Mouse (Mus musculus) midbrain, embryonic 14.5 days (tissue): ENCODE data around the gene Dusp18. TPM values are rescaled to one million over a fixed set of nuclear protein-coding genes. Genes with fewer than 3 reads are reported as not detected.
"Not testable (repeated sequence)": the region's sequence is repeated elsewhere in the genome, so short reads cannot be mapped to it uniquely, and the experiment has no call there.

Experiments used
- ATAC-seq: fragments of 200-750 bp; cut with Nextera tagmentation; 2 replicates; pipeline ENCODE4 v1.8.0; 2017; ENCODE audit warnings: moderate number of reproducible peaks, moderate library complexity; ENCODE audit not compliant: low FRiP score, low TSS enrichment
- DNase-seq: peaks from one replicate; pipeline ENCODE4 v3.0.0-alpha.2; 2015
- H3K27ac ChIP-seq: fragments of 300-500 bp; sonication (generic); replicated peaks from 2 replicates; pipeline ENCODE4 v1.5.1; 2014; ENCODE audit warnings: mild to moderate bottlenecking, low read depth, low read length, moderate library complexity
- H3K27me3 ChIP-seq: fragments of 300-500 bp; sonication (generic); 2 replicates; pipeline ENCODE4 v1.6.1; 2014; ENCODE audit warnings: low read length, control low read depth, mixed read lengths; ENCODE audit not compliant: control insufficient read depth, insufficient read depth
- H3K36me3 ChIP-seq: fragments of 300-500 bp; sonication (generic); 2 replicates; pipeline ENCODE4 v1.6.1; 2014; ENCODE audit warnings: low read length, control low read depth; ENCODE audit not compliant: control insufficient read depth, insufficient read depth
- H3K4me1 ChIP-seq: fragments of 300-500 bp; sonication (generic); 2 replicates; pipeline ENCODE4 v1.6.1; 2014; ENCODE audit warnings: mild to moderate bottlenecking, antibody characterized with exemption, low read length, control low read depth; ENCODE audit not compliant: control insufficient read depth, insufficient read depth
- H3K4me2 ChIP-seq: fragments of 300-500 bp; sonication (generic); 2 replicates; pipeline ENCODE4 v1.6.1; 2014; ENCODE audit warnings: mild to moderate bottlenecking, low read length, moderate library complexity
- H3K4me3 ChIP-seq: fragments of 300-500 bp; sonication (generic); replicated peaks from 2 replicates; pipeline ENCODE4 v1.5.1; 2014; ENCODE audit warnings: low read depth, low read length
- H3K9ac ChIP-seq: fragments of 300-500 bp; sonication (generic); replicated peaks from 2 replicates; pipeline ENCODE4 v1.6.1; 2014; ENCODE audit warnings: mild to moderate bottlenecking, low read length, moderate library complexity
- H3K9me3 ChIP-seq: fragments of 300-500 bp; sonication (generic); 2 replicates; pipeline ENCODE4 v1.6.1; 2016; ENCODE audit warnings: low read length, control low read depth, mixed read lengths; ENCODE audit not compliant: control insufficient read depth
- WGBS: fragments of 180-500 bp; shearing (Covaris S2); extraction: QIAGEN DNeasy Blood & Tissue Kit; methylation state at CpG from one replicate; pipeline ENCODE4 v1.1.7; 2014; 5-methylcytosine and 5-hydroxymethylcytosine counted together
- polyA plus RNA-seq: library from polyadenylated mRNA; unstranded; fragments of >200 nt; fragmentation: Nextera tagmentation; extraction: Ambion mirVana; gene quantifications from 2 replicates; pipeline ENCODE4 v1.2.1, GENCODE M21; 2014

Gene Dusp18
- polyA plus RNA-seq, 1 experiment from 2014 or later: 38.1 TPM

DNA sequence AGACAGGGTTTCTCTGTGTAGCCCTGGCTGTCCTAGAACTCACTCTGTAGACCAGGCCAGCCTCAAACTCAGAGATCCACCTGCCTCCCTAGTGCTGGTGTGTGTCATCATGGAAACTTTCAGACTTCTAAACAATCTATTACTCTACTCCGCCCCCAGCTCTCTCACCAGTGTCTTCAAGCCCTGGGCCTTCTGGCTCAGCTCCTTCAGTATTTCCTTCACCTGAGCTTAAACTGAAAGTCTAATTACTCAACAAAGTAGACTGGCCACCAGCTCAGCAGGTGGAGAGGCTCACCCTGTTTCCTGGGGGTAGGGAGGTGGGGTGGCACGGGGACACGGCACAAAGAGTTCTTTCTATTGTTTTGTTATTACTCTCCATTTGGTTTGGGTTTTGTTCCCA, 7.5 kb downstream of the Dusp18 start:
- Histone ChIP-seq H3K4me1 (no peaks in the 10 kb centered on the region), H3K9me3 (no peaks in the 10 kb centered on the region), H3K4me2 (no peak overlapping the region), H3K4me3 (no peak overlapping the region), H3K36me3 (peaks cover 27% of the 10 kb centered on the region), H3K27ac (no peak overlapping the region), H3K9ac (no peak overlapping the region), H3K27me3 (no peaks in the 10 kb centered on the region)
- ATAC-seq (no peak), DNase-seq (no peak)
- WGBS: 87% methylated on average over 3 of the region's 3 CpGs

DNA sequence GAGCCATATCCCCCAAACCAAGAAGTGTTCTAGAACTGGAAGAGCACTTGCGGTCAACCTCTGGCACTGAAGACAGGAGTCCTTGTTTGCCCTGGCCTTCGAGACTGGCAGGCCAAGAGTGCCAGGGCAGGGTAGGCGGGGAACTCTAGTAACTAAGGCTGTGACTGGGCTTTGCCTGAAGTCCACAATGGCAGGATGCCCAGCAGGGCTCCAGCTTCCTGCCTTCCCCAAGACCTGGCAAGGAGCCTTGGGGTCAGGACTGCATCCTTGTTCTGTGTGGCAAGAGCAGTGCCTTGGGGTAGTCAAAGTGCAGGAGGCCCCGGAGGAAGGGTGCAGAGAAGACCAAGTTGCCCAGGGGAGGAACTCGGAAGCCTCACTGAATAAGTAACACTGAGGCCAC, 8.0 kb downstream of the Dusp18 start:
- no peak overlapping the region for H3K4me3 ChIP-seq
- 84% methylated on average over 5 of the region's 5 CpGs for WGBS
- no peak overlapping the region for H3K9ac ChIP-seq
- H3K27me3 ChIP-seq: no peaks in the 10 kb centered on the region
- DNase-seq: no peak
- no peak for ATAC-seq
- no peaks in the 10 kb centered on the region for H3K4me1 ChIP-seq
- no peaks in the 10 kb centered on the region for H3K9me3 ChIP-seq
- H3K36me3 ChIP-seq: peaks cover 24% of the 10 kb centered on the region
- H3K27ac ChIP-seq: no peak overlapping the region
- no peak overlapping the region for H3K4me2 ChIP-seq

GRCm38 (mm10) chr11:3904673-3905072, 9.6 kb downstream of the Dusp18 start:
- Histone ChIP-seq H3K9ac (no peak overlapping the region), H3K4me3 (no peak overlapping the region), H3K4me2 (no peak overlapping the region), H3K9me3 (no peaks in the 10 kb centered on the region), H3K4me1 (peaks cover 6% of the 10 kb centered on the region; the same call in 1 of the 2 replicates), H3K36me3 (peaks cover 20% of the 10 kb centered on the region), H3K27me3 (no peaks in the 10 kb centered on the region), H3K27ac (no peak overlapping the region)
- no peak for DNase-seq
- no peak for ATAC-seq
- 85% methylated on average over 6 of the region's 6 CpGs for WGBS

- Histone ChIP-seq H3K4me2 (no peak overlapping the region), H3K9me3 (no peaks in the 10 kb centered on the region), H3K4me1 (peaks cover 10% of the 10 kb centered on the region), H3K27ac (no peak overlapping the region), H3K36me3 (peaks cover 20% of the 10 kb centered on the region), H3K4me3 (no peak overlapping the region), H3K27me3 (no peaks in the 10 kb centered on the region), H3K9ac (no peak overlapping the region)
- DNase-seq (no peak), ATAC-seq (no peak)
- WGBS: 93% methylated on average over 1 of the region's 1 CpGs
Observed at GRCm38 (mm10) chr11:3905446-3905845, 10.4 kb downstream of the Dusp18 start.

- ATAC-seq: no peak
- 95% methylated on average over 4 of the region's 4 CpGs for WGBS
- peaks cover 16% of the 10 kb centered on the region for H3K36me3 ChIP-seq
- no peak overlapping the region for H3K27ac ChIP-seq
- no peak overlapping the region for H3K9ac ChIP-seq
- no peak overlapping the region for H3K4me2 ChIP-seq
- H3K4me3 ChIP-seq: no peak overlapping the region
- peaks cover 37% of the 10 kb centered on the region for H3K4me1 ChIP-seq
- 0 out of 2 replicates have a peak, but pooled peaks cover 4% of the 10 kb centered on the region for H3K27me3 ChIP-seq
- DNase-seq: no peak
- H3K9me3 ChIP-seq: no peaks in the 10 kb centered on the region
Observed at GRCm38 (mm10) chr11:3909236-3909635, 14.2 kb downstream of the Dusp18 start.

DNA sequence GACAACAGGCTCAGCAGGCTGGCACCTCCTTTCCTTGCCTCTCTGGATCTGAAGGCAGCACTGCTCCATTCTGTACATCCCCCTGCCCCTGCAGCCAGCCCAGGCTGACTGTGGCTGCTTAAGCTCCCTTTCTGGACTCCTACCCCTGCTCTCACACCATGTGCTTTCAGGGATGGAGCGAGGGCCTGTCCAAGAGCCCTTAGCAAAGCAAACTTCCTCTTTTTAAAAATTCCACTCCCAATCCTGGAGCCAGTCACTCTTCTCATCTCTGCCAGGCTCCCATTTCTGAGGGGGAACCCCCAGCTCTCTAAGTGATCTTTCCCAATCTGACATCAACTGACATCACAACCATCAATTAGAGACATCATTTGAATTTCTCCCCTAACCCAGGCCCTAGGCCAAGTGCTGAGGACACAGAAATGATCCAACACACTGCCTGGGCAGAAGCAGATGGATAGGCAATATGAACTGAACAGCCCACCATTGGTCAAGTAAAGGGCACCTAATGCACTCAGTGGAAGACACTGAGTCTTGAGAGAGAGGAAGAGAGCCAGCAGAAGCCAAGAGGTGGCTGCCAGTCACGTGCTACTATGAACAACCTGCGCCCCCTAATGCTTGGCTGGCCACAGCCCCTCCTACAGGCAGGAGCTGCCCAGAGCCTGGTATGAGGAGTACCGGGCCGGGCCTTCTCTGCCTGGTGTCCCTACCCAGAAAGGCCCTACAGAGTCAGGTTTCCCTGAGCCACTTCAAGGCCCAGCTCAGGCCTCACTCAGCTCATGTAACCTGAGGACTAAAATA, 15.7 kb downstream of the Dusp18 start:
- Histone ChIP-seq H3K4me1 (peaks cover 37% of the 10 kb centered on the region), H3K4me3 (no peak overlapping the region), H3K27me3 (0 out of 2 replicates have a peak, but pooled peaks cover 4% of the 10 kb centered on the region), H3K36me3 (peaks cover 9% of the 10 kb centered on the region), H3K9ac (peak overlapping the region; percentile 16; the same call in 1 of the 2 replicates), H3K27ac (no peak overlapping the region), H3K4me2 (peak overlapping the region; percentile 90), H3K9me3 (no peaks in the 10 kb centered on the region)
- no peak for DNase-seq
- 56% methylated on average over 5 of the region's 5 CpGs for WGBS
- no peak for ATAC-seq

DNA sequence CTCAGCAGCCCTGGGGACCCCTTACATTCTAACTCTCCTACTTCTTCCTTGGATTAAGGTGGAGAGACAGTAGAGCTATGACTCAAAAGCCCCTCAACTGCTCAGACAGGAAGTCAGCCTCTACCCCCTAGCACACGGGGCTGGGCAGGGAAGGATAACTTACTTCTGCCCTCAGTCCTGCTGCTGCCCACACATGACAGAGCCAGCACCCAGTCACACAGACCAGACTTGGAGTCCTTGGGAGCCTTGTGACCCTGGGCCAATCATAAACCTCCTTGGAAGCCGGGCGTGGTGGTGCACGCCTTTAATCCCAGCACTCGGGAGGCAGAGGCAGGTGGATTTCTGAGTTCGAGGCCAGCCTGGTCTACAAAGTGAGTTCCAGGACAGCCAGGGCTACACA, 16.4 kb downstream of the Dusp18 start:
- H3K4me1 ChIP-seq: peaks cover 37% of the 10 kb centered on the region

DNA sequence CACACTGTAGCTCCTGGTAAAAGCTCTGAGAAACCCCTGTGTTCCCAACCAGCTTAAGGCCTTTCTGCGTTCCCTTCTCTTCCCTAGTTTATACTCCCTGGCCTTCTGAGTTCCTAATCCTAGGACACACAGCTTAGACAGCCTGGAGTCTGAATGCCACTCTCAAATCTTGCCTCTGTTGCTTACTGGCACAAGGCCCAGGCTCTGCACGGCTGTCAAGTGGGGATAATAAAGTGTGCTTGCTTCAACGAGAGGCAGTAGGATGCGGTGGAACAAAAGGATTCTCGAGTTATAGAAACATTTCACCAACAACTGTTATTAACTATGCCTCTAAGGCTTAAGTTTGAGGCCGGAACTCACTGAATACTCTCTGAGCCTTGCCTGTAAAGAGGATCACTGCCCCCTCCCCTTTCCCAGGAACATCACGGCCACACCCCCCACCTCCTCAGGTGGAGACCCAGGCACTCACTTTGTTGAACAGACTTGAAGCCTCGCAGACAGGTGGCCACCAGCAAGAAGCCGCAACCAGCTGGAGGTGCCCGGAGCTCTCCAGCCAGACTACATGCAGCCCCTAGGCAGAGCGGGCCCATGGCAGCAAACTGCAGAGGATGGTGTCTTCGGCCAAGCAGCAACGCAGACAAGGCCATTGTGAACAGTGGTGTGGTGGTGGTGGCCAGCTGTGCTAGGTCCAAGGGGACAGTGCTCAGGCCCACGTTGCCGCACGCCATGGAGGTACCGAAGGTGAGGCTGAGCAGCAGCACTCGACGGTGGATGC, 17.2 kb downstream of the Dusp18 start:
- peak overlapping the region; percentile 90 for H3K4me2 ChIP-seq
- peaks cover 5% of the 10 kb centered on the region for H3K36me3 ChIP-seq
- H3K27ac ChIP-seq: no peak overlapping the region
- 11% methylated on average over 19 of the region's 19 CpGs for WGBS
- peak; percentile 73 for DNase-seq
- 0 out of 2 replicates have a peak, but pooled peaks cover 4% of the 10 kb centered on the region for H3K27me3 ChIP-seq
- H3K9ac ChIP-seq: peak overlapping the region; percentile 60
- peaks cover 37% of the 10 kb centered on the region for H3K4me1 ChIP-seq
- no peak; the same call in 1 of the 2 replicates for ATAC-seq
- no peaks in the 10 kb centered on the region for H3K9me3 ChIP-seq
- peak overlapping the region; percentile 59 for H3K4me3 ChIP-seq

More for the DNA sequence above, 16.4 kb downstream of the Dusp18 start:
- 83% methylated on average over 6 of the region's 6 CpGs for WGBS
- not testable (repeated sequence) for H3K36me3 ChIP-seq, H3K9ac ChIP-seq, ATAC-seq, H3K9me3 ChIP-seq, H3K27ac ChIP-seq, DNase-seq, H3K27me3 ChIP-seq
- H3K4me2 ChIP-seq: peak overlapping the region; percentile 90
- H3K4me3 ChIP-seq: 0 out of 2 replicates have a peak overlapping the region, but pooled peaks have one; percentile 59
